Mouse (Mus musculus) adrenal gland (tissue): Measurements from ENCODE around the gene Slc10a4.
"Not testable (repeated sequence)": the region's sequence is repeated elsewhere in the genome, so short reads cannot be mapped to it uniquely, and the experiment has no call there.

Experiments used
- intact Hi-C: fragments of 180-260 bp; cut with DNase I; formaldehyde crosslinking; loops from one replicate; pipeline ENCODE4 v1.15.1; 2025

The Slc10a4 gene

DNA sequence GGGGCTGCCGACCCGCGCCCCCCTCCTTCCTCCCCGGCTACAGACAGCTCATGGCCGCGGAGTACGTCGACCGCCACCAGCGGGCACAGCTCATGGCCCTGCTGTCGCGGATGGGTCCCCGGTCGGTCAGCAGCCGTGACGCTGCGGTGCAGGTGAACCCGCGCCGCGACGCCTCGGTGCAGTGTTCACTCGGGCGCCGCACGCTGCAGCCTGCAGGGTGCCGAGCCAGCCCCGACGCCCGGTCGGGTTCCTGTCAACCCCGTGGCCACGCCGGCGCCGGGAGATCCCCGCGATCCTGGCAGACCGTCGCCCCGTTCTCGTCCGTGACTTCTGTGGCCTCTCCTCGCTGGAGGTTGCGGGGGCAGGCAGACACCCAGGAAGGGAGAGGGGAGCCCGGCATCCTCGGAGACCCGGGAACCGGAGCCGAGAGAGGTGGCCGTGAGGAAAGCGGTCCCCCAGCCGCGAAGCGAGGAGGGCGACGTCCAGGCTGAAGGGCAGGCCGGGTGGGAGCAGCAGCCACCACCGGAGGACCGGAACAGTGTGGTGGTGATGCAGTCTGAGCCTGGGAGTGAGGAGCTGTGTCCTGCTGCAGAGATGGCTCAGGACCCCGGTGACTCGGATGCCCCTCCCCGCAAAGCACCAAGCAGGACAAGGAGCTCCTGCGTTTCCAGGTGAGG lies 7.1 kb downstream of the Slc10a4 start:
- intact Hi-C loops: not testable (repeated sequence)

GRCm38 (mm10) chr5:73014745-73015144 lies 8.1 kb downstream of the Slc10a4 start:
- intact Hi-C loops: no loop called here

- intact Hi-C loops: no loop called here
These were observed 17.1 kb downstream of the Slc10a4 start for GRCm38 (mm10) chr5:73023801-73024200.

GRCm38 (mm10) chr5:73028646-73029045 lies 22.0 kb downstream of the Slc10a4 start:
- intact Hi-C loops: no loop called here

GRCm38 (mm10) chr5:73032481-73032880 lies 25.8 kb downstream of the Slc10a4 start:
- intact Hi-C loops: no loop called here

- intact Hi-C loops: no loop called here
These were observed 37.4 kb downstream of the Slc10a4 start for GRCm38 (mm10) chr5:73044055-73044454.

GRCm38 (mm10) chr5:73047651-73048245 lies 41.1 kb downstream of the Slc10a4 start:
- intact Hi-C loops: no loop called here

DNA sequence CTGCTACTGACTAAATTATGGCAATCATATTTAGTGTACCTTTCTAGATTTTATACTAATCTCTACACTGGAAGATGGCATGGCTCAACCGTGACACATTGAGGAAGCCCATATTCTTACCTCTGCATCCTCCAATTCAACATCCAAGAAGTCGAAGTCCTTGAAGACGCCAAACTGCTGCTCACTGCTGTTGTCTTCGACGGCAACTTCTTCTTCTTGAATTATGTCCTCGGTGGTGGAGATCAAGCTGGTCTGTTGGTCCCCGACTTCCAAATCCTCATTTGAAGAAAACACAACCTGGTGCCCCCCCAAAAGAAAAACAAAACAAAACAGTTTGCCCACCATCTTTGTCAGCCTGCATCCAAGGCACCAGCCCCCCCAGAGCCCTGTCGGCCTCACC lies 47.2 kb downstream of the Slc10a4 start:
- intact Hi-C loops: no loop called here

GRCm38 (mm10) chr5:73056457-73056856 lies 49.8 kb downstream of the Slc10a4 start:
- intact Hi-C loops: no loop called here

DNA sequence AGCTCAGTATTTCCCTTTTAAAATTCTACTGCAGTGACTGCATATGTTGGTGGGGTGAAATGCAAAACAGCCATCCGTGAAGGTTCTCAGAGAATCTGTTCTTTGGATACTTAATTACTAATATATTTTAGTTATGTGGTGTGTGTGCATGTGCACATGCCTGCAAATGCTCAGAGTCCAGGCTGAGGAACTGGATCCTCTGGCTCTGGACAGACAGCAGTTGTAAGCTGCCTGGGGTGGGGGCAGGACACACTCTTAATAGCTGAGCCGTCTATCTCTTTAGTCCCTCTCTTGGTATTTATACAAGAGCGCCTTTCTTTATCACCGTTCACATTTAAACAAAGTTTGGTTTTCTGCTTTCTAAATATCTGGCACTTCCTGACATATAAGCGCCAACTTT lies 50.3 kb downstream of the Slc10a4 start:
- intact Hi-C loops: no loop called here

- intact Hi-C loops: loop anchor here (10.0 kb wide), 1 partner anchor 323 kb away; no protein-coding TSS in a partner anchor
These were observed 54.9 kb downstream of the Slc10a4 start for GRCm38 (mm10) chr5:73061506-73062155.
